Mouse (Mus musculus) limb, embryonic 15.5 days (tissue): Measurements from ENCODE around the gene Nlgn3. TPM values are rescaled to one million over a fixed set of nuclear protein-coding genes. Genes with fewer than 3 reads are reported as not detected.
"Not testable (repeated sequence)": the region's sequence is repeated elsewhere in the genome, so short reads cannot be mapped to it uniquely, and the experiment has no call there.

ENCODE experiments used
- ATAC-seq: fragments of 200-750 bp; cut with Nextera tagmentation; 2 replicates; pipeline ENCODE4 v1.8.0; 2017; ENCODE audit warnings: low read depth, moderate TSS enrichment; ENCODE audit not compliant: insufficient number of reproducible peaks, low FRiP score, low TSS enrichment
- H3K27ac ChIP-seq: fragments of 300-500 bp; sonication (generic); 2 replicates; pipeline ENCODE4 v1.5.1; 2015; ENCODE audit warnings: moderate library complexity, mild to moderate bottlenecking, inconsistent platforms
- H3K27me3 ChIP-seq: fragments of 300-500 bp; sonication (generic); 2 replicates; pipeline ENCODE4 v1.6.1; 2015; ENCODE audit warnings: inconsistent platforms
- H3K36me3 ChIP-seq: fragments of 300-500 bp; sonication (generic); 2 replicates; pipeline ENCODE4 v1.6.1; 2015; ENCODE audit warnings: inconsistent platforms
- H3K4me1 ChIP-seq: fragments of 300-500 bp; sonication (generic); 2 replicates; pipeline ENCODE4 v1.6.1; 2015; ENCODE audit warnings: inconsistent platforms
- H3K4me2 ChIP-seq: fragments of 300-500 bp; sonication (generic); 2 replicates; pipeline ENCODE4 v1.6.1; 2015; ENCODE audit warnings: mild to moderate bottlenecking, inconsistent platforms
- H3K4me3 ChIP-seq: fragments of 300-500 bp; sonication (generic); 2 replicates; pipeline ENCODE4 v1.5.1; 2015; ENCODE audit warnings: mild to moderate bottlenecking, inconsistent platforms
- H3K9ac ChIP-seq: fragments of 300-500 bp; sonication (generic); 2 replicates; pipeline ENCODE4 v1.6.1; 2015; ENCODE audit warnings: inconsistent platforms
- H3K9me3 ChIP-seq: fragments of 300-500 bp; sonication (generic); 2 replicates; pipeline ENCODE4 v1.6.1; 2016; ENCODE audit warnings: inconsistent platforms
- WGBS: fragments of 180-500 bp; shearing (Covaris S2); methylation state at CpG from one replicate; pipeline ENCODE4 v1.1.7; 2015; 5-methylcytosine and 5-hydroxymethylcytosine counted together
- polyA plus RNA-seq: library from polyadenylated mRNA; unstranded; fragments of >200 nt; fragmentation: Nextera tagmentation; extraction: Ambion mirVana; gene quantifications from 2 replicates; pipeline ENCODE4 v1.2.1, GENCODE M21; 2015

Nlgn3 gene
- polyA plus RNA-seq, 1 experiment from 2014 or later = 12.9 TPM

- H3K9me3 ChIP-seq, H3K4me1 ChIP-seq, ATAC-seq, H3K4me3 ChIP-seq, H3K27me3 ChIP-seq, H3K4me2 ChIP-seq, H3K9ac ChIP-seq, H3K36me3 ChIP-seq, H3K27ac ChIP-seq: not testable (repeated sequence)
- WGBS = 30% methylated on average over 2 of the region's 2 CpGs
Measured at GRCm38 (mm10) chrX:101342837-101343236, 43.9 kb downstream of the Nlgn3 start.

GRCm38 (mm10) chrX:101345456-101345855 lies 46.5 kb downstream of the Nlgn3 start:
- Histone ChIP-seq H3K9me3 (no peaks in the 10 kb centered on the region), H3K36me3 (no peaks in the 10 kb centered on the region), H3K27ac (no peak overlapping the region), H3K4me1 (no peaks in the 10 kb centered on the region), H3K9ac (no peak overlapping the region), H3K4me2 (no peak overlapping the region), H3K4me3 (no peak overlapping the region), H3K27me3 (0 out of 2 replicates have a peak, but pooled peaks cover 6% of the 10 kb centered on the region)
- no peak for ATAC-seq
- WGBS = 94% methylated on average over 2 of the region's 2 CpGs

GRCm38 (mm10) chrX:101346475-101346874 lies 47.5 kb downstream of the Nlgn3 start:
- ATAC-seq = no peak
- Histone ChIP-seq H3K36me3 (no peaks in the 10 kb centered on the region), H3K4me1 (no peaks in the 10 kb centered on the region), H3K27me3 (0 out of 2 replicates have a peak, but pooled peaks cover 6% of the 10 kb centered on the region), H3K9ac (no peak overlapping the region), H3K4me3 (no peak overlapping the region), H3K4me2 (no peak overlapping the region), H3K9me3 (no peaks in the 10 kb centered on the region), H3K27ac (no peak overlapping the region)
- WGBS = 60% methylated on average over 4 of the region's 4 CpGs

GRCm38 (mm10) chrX:101351188-101351587 lies 52.2 kb downstream of the Nlgn3 start:
- Histone ChIP-seq H3K9ac (no peak overlapping the region), H3K4me3 (no peak overlapping the region), H3K27me3 (0 out of 2 replicates have a peak, but pooled peaks cover 6% of the 10 kb centered on the region), H3K27ac (no peak overlapping the region), H3K4me2 (no peak overlapping the region), H3K9me3 (no peaks in the 10 kb centered on the region), H3K4me1 (no peaks in the 10 kb centered on the region), H3K36me3 (no peaks in the 10 kb centered on the region)
- 57% methylated on average over 4 of the region's 4 CpGs for WGBS
- ATAC-seq = no peak

GRCm38 (mm10) chrX:101358902-101359301 lies 59.9 kb downstream of the Nlgn3 start:
- WGBS = 68% methylated on average over 4 of the region's 4 CpGs
- H3K4me2 ChIP-seq, H3K4me3 ChIP-seq, H3K9ac ChIP-seq, H3K27me3 ChIP-seq, H3K4me1 ChIP-seq, ATAC-seq, H3K36me3 ChIP-seq, H3K27ac ChIP-seq, H3K9me3 ChIP-seq: not testable (repeated sequence)

- Histone ChIP-seq H3K4me2 (no peak overlapping the region), H3K9ac (no peak overlapping the region), H3K36me3 (no peaks in the 10 kb centered on the region), H3K4me1 (no peaks in the 10 kb centered on the region), H3K27me3 (no peaks in the 10 kb centered on the region), H3K27ac (no peak overlapping the region), H3K4me3 (no peak overlapping the region), H3K9me3 (no peaks in the 10 kb centered on the region)
- ATAC-seq = no peak
- WGBS = 74% methylated on average over 7 of the region's 7 CpGs
Measured at GRCm38 (mm10) chrX:101369001-101369400, 70.0 kb downstream of the Nlgn3 start.

GRCm38 (mm10) chrX:101370573-101370972 lies 71.6 kb downstream of the Nlgn3 start:
- 68% methylated on average over 3 of the region's 3 CpGs for WGBS
- Histone ChIP-seq H3K27ac (no peak overlapping the region), H3K4me2 (no peak overlapping the region), H3K9me3 (no peaks in the 10 kb centered on the region), H3K36me3 (no peaks in the 10 kb centered on the region), H3K9ac (no peak overlapping the region), H3K4me1 (no peaks in the 10 kb centered on the region), H3K4me3 (no peak overlapping the region), H3K27me3 (no peaks in the 10 kb centered on the region)
- ATAC-seq = no peak

GRCm38 (mm10) chrX:101372946-101373345 lies 74.0 kb downstream of the Nlgn3 start:
- WGBS = 65% methylated on average over 5 of the region's 5 CpGs
- ATAC-seq = no peak

More at GRCm38 (mm10) chrX:101372946-101373345, 74.0 kb downstream of the Nlgn3 start:
- Histone ChIP-seq H3K9ac (no peak overlapping the region), H3K36me3 (no peaks in the 10 kb centered on the region), H3K4me1 (no peaks in the 10 kb centered on the region), H3K4me2 (no peak overlapping the region), H3K9me3 (no peaks in the 10 kb centered on the region), H3K27me3 (no peaks in the 10 kb centered on the region), H3K4me3 (no peak overlapping the region), H3K27ac (no peak overlapping the region)

Other genes starting within 250 kb of the Nlgn3 start
- gene Tex11, start 239.5 kb upstream of the Nlgn3 start, polyA plus RNA-seq = 0.05 TPM in 1 of 2 replicates, not detected in the other
- 1.7 and 2.3 TPM in 2 replicates for gene Slc7a3, start 213.1 kb upstream of the Nlgn3 start, polyA plus RNA-seq
- 52.0 and 52.8 TPM in 2 replicates for gene Snx12, start 76.6 kb upstream of the Nlgn3 start, polyA plus RNA-seq
- 3.7 and 4.0 TPM in 2 replicates for gene Foxo4, start 44.6 kb upstream of the Nlgn3 start, polyA plus RNA-seq
- gene Gm614, start 35.2 kb upstream of the Nlgn3 start, polyA plus RNA-seq = not detected in 2 replicates
- 19.3 and 20.4 TPM in 2 replicates for gene Il2rg, start 30.9 kb upstream of the Nlgn3 start, polyA plus RNA-seq
- not detected in 2 replicates for gene Gm20489, start 30.1 kb upstream of the Nlgn3 start, polyA plus RNA-seq
- gene Med12, start 25.1 kb upstream of the Nlgn3 start, polyA plus RNA-seq = 28.7 and 30.5 TPM in 2 replicates
- 0.15 and 0.21 TPM in 2 replicates for gene Gjb1, start 77.2 kb downstream of the Nlgn3 start, polyA plus RNA-seq
- gene Zmym3, start 121.7 kb downstream of the Nlgn3 start, polyA plus RNA-seq = 31.0 and 33.5 TPM in 2 replicates
- gene Nono, start 130.2 kb downstream of the Nlgn3 start, polyA plus RNA-seq = 342 and 352 TPM in 2 replicates
- 37.1 and 115 TPM in 2 replicates for gene Itgb1bp2, start 149.9 kb downstream of the Nlgn3 start, polyA plus RNA-seq
- gene Taf1, start 233.6 kb downstream of the Nlgn3 start, polyA plus RNA-seq = 10.6 and 12.2 TPM in 2 replicates